Mouse (Mus musculus) heart, adult 2 months (tissue): ENCODE data around the gene Adcy6.

Experiments used
- CTCF ChIP-seq: fragments of 200-600 bp; IDR thresholded peaks from 2 replicates; pipeline ENCODE4 v1.8.1; 2022; ENCODE audit warnings: antibody characterized with exemption, mild to moderate bottlenecking, moderate library complexity
- POLR2A ChIP-seq: fragments of 200-500 bp; IDR thresholded peaks from 2 replicates; pipeline ENCODE4 v1.6.1; 2011; ENCODE audit warnings: mild to moderate bottlenecking, low read depth, low read length, control low read depth; ENCODE audit not compliant: insufficient read depth

DNA sequence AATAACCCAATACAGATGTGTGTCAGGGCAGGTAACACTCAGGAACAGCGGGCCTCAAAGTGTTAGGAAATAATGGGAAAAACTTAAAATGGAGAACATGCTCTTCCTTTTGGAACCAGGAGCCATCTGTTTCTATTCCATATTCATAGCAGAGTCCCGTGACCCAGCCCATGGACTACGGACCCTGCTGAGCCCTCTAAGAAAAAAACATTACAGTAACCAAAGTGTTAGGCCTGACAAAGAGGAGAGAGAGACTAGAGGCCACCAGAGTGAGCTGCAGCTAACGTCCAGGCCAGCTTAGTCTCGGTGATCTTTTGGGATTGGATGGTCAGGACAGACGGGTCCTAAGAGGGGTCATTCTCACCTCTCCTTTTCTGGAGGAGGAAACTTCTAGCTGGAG, 5.1 kb upstream of the Adcy6 start:
- TF ChIP-seq CTCF (no peak), POLR2A (no peak)
